Mouse (Mus musculus) cerebellum, adult 9-11 months (tissue): ENCODE results near the gene Chchd5.

Source experiments
- DNase-seq: peaks from one replicate; pipeline ENCODE4 v3.0.0; 2022

The Chchd5 gene

DNA sequence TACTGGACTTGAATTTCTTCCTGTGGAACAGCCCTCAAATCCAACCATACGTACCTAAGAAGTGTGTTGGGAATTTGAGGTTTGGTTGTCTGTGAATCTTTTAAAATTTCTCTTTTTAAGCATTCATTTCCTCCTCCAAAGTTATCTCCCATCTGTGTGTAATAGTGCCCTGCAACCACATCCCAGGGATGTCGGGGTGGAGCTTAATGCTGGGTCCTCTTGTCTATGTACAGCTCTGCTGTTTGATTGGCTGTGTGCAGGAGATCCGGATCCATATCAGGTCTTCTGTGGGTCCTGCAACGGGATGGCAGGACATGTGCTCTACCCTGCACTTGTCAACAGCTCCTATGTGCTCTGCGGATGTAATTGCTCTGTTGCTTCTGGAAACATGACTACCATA is 35.3 kb downstream of the Chchd5 start:
- DNase-seq = no peak

GRCm38 (mm10) chr2:129166466-129167463 is 37.3 kb downstream of the Chchd5 start:
- DNase-seq = no peak

DNA sequence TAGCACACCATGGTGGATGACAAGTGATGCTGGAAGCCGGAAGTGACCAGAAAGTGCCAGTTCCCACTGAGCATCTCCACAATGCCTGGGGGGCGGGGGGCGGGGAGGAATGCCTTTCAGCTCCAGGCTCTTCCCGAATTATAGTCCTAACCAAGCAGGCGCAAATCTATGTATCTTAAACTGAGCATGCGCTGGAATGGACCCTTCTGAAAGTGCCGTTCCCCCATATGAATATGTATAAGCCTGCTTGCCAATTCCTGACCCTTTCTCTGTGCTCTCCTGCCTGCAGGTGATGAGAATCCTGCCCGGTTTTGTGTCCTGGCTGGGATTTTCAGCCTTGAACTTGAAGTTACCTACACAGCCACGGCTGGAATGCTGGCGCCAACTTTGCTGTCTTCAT is 43.9 kb downstream of the Chchd5 start:
- no peak for DNase-seq

DNA sequence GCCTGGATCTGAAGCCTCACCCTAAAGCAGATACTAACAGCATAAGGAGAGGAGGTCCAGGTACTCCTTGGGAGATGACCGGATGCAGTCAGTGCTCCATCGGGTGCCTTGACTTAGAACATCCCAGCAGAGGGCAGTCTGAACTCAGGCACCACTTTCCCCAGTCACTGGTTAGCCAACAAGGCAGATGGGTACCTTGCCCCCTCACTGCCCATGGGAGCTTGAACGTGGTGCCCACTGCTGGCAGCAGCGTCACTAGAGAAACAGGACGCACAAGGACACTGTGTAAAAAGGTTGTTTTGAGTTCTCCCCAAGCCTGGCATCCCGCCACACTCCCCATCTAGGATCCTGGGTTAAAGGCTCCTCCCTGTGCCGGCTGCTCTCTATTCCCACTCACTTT is 45.0 kb downstream of the Chchd5 start:
- peak; percentile 56 for DNase-seq

- no peak for DNase-seq
Observed at GRCm38 (mm10) chr2:129175636-129176035, 46.1 kb downstream of the Chchd5 start.

DNA sequence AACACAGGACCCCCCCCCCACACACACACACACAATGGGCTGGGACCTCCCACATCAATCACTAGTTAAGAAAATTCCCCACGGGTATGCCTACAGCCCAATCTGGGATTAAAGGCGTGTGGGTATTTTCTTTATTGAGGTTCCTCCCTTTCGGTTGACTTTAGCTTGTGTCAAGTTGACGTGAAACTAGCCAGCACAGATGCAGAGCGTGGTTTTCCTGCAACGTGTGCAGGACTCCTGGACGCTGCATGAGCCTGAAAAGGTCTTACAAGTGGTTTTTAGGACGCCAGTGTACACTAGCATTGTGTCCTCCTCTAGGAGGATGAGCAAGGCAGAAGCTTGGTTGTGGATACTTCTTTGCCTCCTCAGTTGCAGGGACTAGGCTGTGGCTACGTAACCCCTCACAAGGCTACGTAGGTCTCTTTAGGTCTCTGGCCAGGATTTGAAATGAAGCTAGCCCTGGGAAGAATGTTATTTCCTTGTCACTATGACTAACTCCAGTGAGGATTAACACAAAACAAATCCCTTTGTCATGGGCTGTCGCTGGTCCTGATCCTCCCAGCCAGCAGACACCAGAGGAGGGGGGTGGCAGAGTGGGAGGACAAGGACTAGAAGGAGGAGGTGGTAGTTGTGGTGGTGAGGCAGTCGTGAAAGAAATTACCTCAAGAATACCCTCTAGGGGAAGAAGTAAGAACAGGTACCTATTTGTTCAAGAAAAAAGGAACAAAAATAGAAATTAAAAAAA is 47.3 kb downstream of the Chchd5 start:
- DNase-seq = no peak

DNA sequence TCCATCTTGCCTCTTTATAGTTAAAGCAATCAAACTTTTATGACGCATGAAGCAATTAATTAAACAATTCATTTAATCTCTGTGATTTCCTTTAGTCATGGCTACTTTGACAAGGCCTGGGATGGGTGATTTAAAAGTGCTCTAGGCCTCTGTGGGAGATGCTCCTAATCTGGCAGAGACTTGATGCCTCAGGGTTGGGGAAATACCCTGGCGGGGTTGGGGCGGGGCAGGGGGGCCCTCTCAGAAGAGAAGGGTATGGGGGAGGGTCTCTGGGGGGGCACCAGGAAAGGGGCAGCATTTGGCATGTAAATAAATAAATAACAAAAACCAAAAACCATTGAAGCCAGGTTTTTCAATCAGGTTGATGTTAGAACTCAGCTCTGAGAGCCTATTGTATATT is 48.2 kb downstream of the Chchd5 start:
- DNase-seq = no peak

- DNase-seq = no peak
Observed at GRCm38 (mm10) chr2:129178182-129178908, 48.8 kb downstream of the Chchd5 start.

DNA sequence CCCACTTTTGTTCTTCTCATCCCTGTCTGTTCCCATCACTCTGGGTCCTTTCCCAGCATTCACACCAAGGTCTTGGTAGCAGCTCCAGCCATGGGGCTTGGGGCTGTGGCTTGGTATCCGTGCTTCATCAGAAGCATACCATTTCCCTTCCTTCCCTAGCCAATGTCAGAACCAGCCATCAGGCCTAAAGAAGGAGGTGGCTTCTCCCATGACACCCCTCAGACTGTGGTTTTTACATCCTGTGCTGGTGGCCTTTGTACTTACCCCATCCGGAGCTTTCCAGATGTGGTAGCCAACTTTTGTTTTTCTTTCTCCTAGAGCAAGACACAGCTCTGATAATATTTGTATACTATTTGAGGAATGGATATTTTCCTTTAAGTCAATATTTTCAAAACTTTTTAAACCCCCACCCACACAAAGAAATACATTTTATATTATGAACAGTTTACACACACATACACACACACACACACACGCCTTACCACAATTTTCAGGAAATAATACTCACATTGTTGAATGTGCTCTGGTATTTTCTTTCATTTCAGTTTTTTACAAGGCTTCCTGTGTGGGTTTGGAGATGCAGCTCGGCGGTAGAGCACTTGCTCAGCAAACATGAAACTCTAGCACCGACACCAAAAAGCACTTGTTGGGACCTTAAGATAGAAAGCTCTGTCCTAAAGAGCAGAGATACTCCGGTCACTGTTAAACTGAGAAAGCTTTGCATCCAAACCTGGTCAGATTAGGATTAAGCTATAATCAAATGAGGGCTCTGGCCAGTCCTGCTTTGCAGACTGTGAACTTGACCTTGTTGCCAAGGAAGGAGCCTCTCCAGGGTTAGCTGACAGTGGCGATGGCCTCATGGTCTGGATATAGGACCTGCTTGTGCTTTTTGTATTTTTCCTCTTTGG is 50.7 kb downstream of the Chchd5 start:
- no peak for DNase-seq

DNA sequence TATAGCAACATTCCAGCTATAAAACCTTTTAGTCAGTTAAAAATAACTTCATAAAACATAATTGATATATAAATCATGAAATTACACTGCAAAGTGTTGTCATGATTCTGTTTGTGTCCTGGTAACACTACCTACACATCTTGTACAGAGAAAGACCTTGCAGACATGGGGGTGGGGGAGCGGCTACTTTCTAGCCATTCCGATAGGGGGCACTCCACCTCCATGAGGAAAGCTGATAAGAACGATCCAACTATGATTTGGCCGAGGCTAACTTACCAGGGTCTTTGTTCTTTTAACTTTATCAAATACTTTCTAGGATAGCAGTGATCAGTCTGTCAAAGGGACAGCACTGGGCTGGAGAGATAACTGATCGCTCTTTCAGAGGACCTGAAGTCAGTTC is 52.0 kb downstream of the Chchd5 start:
- no peak for DNase-seq

DNA sequence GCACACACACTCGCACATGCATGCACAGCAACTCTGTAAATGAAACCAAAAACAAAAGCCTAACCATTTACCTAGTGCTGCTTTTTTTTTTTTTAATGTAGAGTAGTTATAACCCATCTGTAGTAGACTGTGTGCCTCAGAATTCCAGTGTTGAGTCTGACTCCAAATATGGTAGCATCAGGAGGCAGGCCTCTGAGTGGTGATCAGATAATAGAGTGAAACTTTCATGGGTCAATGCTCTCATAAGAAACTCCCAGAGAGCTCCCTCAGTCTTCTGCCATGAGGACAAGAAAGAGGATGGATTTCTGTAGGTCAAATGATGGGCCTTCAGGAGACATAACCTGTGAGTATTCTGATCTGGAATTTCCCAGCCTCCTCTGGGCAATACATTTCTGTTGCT is 52.9 kb downstream of the Chchd5 start:
- no peak for DNase-seq

DNA sequence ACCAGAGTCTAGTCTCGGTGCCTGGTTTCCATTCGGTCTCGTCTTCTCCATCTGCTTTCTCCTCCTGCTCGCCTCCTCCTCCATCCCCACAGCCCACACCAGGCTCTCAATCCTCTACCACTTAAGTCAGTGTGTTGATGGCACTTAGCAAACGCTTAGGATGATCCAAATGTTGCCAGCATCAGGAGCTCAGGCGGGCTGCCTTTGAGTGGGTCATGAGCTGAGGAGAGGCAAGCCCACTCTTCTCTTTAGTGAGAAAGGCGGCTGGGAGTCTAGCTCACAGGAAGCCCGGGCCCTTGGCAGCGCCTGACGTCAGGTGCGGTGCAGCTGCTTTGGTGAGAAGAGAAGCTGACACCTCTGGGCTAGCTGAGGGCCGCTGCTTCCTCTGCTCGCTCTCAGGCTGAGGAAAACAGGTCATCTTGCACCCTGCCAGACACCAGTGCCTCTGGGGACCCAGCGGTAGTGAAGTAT is 54.1 kb downstream of the Chchd5 start:
- DNase-seq = no peak
